Mouse (Mus musculus) ZHBTc4 (cell line): ENCODE measurements around the gene Ufsp1.
A peak's percentile ranks its signal among the peaks of the same experiment; 100 is the strongest.

Source experiments
- DNase-seq: peaks from one replicate; pipeline ENCODE4 v3.0.0-alpha.2; 2011; ENCODE audit warnings: low read depth, low spot score

Gene Ufsp1

DNA sequence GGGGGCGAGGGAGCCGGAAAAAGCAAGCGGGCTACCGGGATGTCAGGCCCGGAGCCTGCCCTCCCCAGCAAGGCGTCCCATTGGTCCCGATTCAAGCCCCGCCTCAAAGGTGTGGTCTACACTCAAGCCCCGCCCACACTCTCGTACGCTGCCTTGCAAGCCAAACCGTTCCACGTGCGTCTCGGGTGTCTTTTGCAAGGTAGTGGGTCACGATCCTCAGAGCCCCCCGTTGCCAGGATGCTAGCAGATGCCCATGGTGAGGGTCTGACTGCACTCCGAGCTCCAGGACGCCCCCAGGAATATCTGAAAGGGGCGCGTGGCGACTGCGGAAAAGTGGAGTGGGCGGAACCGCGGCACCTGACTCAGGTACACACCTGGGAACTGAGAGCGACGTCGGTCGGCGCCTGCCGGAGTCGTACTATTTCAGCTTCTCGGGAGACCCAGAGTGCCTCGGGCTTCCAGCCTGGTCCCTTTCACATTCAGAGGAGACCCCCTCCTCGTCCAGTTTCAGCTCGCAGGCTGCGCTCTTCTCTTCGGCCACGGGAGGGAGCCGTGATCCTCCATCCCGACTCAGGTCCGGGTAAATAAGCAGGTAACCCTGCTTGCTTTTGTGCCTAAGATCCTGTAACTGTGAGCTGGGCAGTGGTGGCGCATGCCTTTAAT, 39.2 kb downstream of the Ufsp1 start, which contains the start of gene Slc12a9:
Gene Slc12a9, minus strand, starts transcription at position 86 of the 663 bp plus-strand sequence.
- peak; percentile 97 for DNase-seq

DNA sequence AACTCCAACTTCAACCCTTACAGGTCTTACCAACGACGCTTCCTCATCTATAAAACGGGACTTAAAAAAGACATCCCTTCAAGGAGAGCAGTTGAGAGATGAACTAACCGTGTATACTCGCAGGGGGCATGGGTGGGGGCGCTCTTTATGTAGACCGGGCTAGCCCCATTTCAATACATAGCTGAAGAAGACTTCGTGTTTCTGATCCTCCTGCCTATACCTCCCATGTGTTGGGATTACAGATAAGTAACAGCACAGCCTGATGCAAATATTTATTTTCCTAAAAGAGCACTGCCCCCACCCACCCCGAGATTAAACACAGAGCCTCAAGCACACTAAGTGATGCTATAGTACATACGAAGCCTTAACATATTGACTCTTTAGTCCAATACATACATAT, 39.9 kb downstream of the Ufsp1 start:
- DNase-seq: no peak

DNA sequence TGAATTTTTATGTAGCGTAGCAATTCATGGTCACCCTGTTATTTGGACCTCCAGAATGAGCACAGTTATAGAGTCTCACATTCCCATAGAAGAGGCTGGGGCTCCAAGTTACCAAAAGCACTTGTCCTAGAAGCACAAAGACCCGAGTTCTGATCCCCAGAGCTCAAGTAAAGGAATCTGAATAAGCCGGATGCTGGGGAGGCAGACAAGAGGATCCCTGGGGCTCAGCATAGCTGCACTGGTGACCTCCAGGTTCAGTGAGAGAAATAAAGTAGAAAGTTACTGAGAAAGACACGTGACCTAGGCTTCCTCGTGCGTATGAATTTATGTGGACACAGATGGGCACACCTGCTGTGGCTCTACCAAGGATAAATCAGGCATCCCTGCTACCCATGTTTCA, 40.6 kb downstream of the Ufsp1 start:
- no peak for DNase-seq

DNA sequence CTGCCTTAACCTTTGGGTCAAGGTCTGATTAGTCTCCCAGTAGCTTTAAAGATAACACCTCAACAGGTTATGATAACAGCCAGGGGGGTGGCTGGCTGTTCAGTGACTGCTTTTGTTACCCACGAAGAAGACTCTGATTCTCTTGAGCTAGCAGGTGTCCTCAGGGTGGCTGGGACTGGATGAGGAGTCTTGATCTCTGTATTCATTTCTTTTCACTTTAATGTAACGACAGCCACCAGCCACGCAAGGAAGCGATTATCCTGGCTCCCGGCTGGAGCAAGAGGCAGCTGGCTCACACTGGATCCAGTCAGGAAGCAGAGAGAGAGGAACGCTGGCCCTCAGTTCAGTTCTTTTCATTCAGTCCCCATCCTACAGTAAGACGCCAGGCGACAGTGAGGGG, 42.8 kb downstream of the Ufsp1 start:
- peak; percentile 97 for DNase-seq

DNA sequence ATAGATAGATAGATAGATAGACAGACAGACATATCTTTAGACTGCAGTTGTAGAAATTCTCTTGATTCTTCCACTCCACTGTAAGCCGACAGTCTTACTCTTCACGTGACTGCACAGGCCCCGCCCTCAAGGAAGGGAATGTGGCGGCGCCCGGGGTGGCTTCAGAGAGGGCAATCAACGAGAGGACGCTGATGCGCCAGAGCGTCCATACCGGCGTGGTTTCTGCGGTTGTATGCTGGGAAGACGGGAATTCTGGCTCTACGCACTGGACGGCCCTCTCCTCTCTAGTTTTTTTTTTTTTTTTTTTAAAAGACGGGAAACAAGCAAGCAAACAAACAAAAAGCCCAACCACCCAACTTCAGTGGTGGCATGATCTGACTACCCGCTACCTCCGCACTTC, 43.8 kb downstream of the Ufsp1 start:
- DNase-seq: peak; percentile 96

DNA sequence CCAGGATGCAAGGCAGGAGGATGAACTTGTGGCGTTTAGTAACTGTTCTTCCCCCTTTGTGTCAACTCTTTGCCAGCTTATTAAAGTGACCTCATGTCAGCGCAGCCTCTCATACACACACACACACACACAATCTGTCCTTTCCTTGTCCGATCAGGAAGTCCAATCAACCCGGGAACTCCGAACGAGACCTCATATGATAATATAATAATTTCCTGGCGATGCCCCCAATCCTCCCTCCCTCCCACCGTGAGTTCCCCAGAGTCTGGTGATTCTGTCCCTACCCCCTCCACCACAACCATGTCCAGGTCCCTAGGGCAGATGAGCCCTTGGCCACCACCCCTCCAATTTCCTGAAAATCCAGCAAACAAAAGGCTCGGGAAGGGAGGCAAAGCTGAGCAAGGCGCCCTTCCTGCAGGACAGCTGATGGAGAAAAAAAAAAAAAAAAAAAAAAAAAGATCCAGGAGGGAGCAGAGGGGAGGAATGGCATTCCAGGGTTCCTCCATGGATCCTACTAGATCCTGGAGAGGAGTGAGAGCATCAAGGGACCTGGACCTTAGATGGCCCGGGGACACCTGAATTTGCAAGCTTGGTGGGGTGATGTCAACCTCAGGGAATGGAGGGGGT, 44.3 kb downstream of the Ufsp1 start:
- peak; percentile 46 for DNase-seq

DNA sequence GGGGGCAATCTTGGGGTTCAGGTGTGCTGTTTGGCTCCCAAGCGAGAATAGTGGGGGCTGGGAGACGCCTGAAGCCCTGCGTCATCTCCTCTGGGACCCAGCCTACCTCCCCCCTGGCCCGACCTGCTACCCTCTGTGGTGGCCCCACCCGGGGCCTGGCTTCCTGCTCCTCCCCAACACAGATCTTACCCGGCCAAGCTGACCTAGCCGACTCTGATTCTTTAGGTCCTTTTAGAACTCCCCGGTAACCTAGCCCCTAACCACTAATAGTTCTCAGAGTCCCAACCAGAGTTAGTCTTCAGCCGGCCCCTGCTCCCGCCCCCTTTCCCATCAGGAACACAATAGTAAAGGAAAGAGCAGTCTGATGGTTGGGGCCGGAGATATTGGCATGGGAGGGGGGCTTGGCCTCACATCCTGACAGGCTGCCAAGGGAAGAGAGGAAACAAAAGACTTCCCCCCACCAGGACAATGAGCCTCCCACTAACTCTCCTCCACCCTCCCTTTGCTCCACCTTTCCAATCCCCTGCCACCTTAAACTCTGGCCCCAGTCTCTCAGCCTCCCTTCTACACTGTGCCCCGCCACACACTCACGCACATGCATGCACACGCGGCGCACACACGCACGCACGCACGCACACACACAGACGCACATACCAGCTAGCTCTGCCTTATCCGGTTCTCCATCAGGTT, 45.0 kb downstream of the Ufsp1 start:
- peak; percentile 81 for DNase-seq

DNA sequence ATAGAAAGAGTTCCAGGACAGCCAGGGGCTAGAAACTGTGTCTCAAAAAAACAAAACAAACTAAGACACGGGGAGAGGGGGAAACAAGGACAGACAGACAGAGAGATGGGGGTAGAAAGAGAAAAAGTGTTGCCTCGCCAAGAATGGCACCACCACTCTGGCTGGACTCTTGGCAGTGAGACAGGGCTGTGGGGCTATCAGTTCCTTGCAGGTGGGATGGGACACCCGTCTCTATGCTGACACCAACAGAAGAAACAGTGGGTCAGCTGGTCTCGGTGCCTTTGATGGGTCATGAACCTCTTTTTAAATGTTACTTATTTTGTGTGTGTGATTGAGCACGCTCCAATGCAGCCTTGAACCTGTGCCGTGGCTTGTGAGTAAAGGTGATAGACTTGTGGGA, 45.8 kb downstream of the Ufsp1 start:
- DNase-seq: no peak

DNA sequence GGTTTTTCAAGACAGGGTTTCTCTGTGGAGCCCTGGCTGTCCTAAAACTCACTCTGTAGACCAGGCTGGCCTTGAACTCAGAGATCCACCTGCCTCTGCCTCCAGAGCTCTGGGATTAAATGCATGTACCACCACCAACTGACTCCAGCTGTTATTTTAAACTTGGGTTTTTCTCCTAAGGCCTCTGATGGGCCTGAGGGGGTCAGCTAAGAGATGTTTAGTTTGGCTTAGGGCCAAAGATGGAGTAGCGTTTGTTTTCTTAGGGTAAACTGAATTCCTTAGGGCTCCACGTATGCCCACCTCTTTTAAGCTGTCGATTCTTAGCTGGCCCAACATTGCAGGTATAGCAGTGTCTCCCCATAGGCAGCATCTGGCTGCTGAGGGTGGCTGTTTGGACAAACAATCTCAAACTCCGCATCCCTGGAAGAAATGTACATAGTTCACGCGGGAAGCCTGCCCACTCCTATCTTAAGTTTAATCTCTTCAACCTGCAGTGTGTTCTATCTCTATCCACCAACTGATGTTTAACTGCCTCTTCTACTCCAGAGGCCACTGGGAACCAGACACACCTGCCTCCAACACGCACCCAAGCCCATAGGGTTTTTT, 48.1 kb downstream of the Ufsp1 start:
- no peak for DNase-seq

DNA sequence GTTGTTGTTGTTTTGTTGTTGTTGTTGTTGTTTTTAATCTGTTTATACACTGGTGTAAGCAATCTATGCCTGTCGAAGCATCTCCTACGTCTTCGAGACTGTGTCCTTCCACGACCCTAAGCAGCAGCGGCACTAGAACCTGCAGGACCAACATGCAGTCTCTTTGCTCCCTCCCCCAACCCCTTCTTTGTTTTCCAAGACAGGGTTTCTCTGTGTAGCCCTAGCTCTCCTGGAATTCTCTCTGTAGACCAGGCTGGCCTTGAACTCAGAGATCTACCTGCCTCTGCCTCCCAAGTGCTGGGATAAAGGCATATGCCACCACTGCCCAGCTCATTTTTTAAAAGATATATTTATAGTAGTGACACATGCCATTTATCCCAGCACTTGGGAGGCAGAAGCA, 49.0 kb downstream of the Ufsp1 start:
- no peak for DNase-seq

DNA sequence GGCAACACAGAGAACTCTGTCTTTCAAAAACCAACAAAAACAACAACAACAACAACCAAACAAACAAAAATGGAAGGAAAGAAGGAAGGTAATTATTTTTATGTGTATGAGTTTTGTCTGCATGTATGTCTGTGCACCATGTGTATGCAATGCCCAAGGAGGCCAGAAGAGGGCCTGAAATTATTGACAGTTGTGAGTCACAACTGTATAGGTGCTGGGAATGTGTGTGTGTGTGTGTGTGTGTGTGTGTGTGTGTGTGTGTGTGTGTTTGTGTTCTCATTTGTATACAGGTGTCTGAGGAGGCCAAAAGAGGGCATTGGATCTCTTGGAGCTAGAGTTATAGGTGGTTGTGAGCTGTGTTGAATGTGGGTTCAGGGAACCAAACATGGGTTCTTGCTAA, 49.4 kb downstream of the Ufsp1 start:
- DNase-seq: peak; percentile 51
